Mouse (Mus musculus): ENCODE results near the gene Arhgdib. TPM values are rescaled to one million over a fixed set of nuclear protein-coding genes. Genes with fewer than 3 reads are reported as not detected.

Arhgdib gene
- polyA plus RNA-seq, 1 experiment = 90.2 TPM

DNA sequence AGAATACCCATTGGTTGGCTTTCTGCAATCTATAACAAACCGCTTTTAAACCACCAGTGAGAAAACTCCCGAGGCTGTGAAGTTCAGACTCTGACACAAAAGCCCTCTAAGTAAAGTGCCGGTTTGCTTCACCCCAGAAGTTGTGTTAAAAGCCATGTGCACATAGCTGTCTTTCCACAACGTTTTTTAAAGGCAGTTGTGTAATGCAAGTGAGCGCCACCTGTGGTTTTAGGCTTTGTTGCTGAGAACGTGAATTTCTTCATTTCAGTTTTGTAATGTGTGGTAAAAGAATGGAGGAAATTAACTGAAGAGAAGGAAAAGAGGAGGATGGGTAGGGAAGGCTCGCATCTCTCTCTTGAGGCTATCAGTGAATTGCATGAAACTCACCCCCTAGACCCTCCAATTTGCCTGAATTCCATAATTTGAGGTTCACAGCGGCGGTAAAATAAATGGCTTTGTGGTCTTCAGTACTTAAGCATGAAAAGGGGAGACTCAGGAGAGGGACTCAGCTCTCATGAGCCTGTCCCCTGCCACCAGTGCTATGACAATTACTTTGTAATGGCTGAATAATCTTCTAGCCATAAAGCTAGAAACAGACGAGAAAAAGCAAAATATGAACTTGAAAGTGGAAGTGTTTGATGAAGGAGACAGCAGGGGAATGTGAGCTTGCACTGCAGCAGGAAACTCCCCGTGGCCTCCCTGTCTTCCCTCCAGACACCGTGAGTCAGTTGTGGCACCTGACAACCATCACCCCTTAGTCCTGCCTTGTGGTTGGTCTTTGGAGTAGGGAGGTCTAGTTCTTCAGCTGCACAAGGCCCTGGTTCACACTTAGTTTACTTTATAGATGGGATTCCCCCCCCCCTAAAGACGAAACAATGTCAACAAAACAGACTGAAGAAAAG, 23.2 kb upstream of the Arhgdib start:
- H3K79me2 ChIP-seq (ENCODE audit: control insufficient read depth, insufficient read depth) = no peaks in the 10 kb centered on the region
- no peaks in the 10 kb centered on the region for H3K27me3 ChIP-seq (ENCODE audit: control insufficient read depth, insufficient read depth, insufficient read length)
- no peaks in the 10 kb centered on the region for H3K36me3 ChIP-seq (ENCODE audit: control insufficient read depth, insufficient read depth)
- H3K4me2 ChIP-seq (ENCODE audit: low read depth) = no peak overlapping the region
- TF ChIP-seq SRF (IDR thresholded peaks at IDR 0.05; ENCODE audit: control insufficient read depth, insufficient read length, low read depth) = no peak
- TF ChIP-seq MYOD1 (IDR thresholded peaks at IDR 0.05; ENCODE audit: control insufficient read depth in 1 of 3, insufficient read length in 2 of 3, low read depth in 2 of 3) = no peak
- no peak for TF ChIP-seq CEBPB (IDR thresholded peaks at IDR 0.05; ENCODE audit: insufficient read depth, poor library complexity, severe bottlenecking)
- no peak for TF ChIP-seq TCF12 (IDR thresholded peaks at IDR 0.05; ENCODE audit: insufficient read depth, poor library complexity, severe bottlenecking)
- no peak for TF ChIP-seq E2F4 (IDR thresholded peaks at IDR 0.05; ENCODE audit: insufficient read depth)
- no peak for TF ChIP-seq TCF3 (IDR thresholded peaks at IDR 0.05; ENCODE audit: insufficient read length, low read depth)
- TF ChIP-seq REST (IDR thresholded peaks at IDR 0.05; ENCODE audit: insufficient read depth, insufficient read length) = no peak
- no peak for TF ChIP-seq MAX (IDR thresholded peaks at IDR 0.05; ENCODE audit: low read depth)
- TF ChIP-seq USF1 (IDR thresholded peaks at IDR 0.05; ENCODE audit: low read depth) = no peak
- TF ChIP-seq MYOG (IDR thresholded peaks at IDR 0.05; ENCODE audit: control insufficient read depth in 1 of 3, insufficient read depth in 1 of 3, insufficient read length in 2 of 3, low read depth in 2 of 3) = no peak
- no peak for TF ChIP-seq POLR2A (IDR thresholded peaks at IDR 0.05; ENCODE audit: insufficient read length, low read depth)
- TF ChIP-seq POLR2AphosphoS2 (IDR thresholded peaks at IDR 0.05; ENCODE audit: insufficient read length, low read depth) = no peak
- H3K4me3 ChIP-seq = no peak overlapping the region
- H3ac ChIP-seq (ENCODE audit: control insufficient read depth, insufficient read length) = no peak overlapping the region

DNA sequence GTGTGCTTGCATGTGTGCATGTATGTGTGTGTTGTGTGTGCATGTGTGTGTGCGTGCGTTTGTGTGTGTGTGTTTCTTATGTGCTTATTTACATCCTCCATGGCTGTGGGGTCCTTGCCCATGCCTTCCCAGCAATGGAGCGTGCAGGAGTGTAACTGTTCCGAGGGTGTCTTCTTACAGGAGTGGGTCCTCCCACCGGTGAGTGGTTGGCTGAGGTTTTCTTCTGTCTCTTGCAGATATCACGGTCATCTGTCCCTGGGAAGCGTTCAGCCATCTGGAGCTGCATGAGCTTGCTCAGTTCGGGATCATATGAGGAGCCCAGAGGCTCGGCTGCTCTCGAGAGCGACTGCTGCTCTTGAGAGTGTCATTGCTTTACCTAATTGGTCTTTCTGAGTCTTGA, 21.3 kb upstream of the Arhgdib start:
- Histone ChIP-seq H3K4me3 (no peak overlapping the region), H3K27me3 (ENCODE audit: control insufficient read depth, insufficient read depth, insufficient read length) (no peaks in the 10 kb centered on the region), H3K4me2 (ENCODE audit: low read depth) (no peak overlapping the region), H3K79me2 (ENCODE audit: control insufficient read depth, insufficient read depth) (no peaks in the 10 kb centered on the region), H3ac (ENCODE audit: control insufficient read depth, insufficient read length) (no peak overlapping the region), H3K36me3 (ENCODE audit: control insufficient read depth, insufficient read depth) (no peaks in the 10 kb centered on the region)
- TF ChIP-seq CEBPB (IDR thresholded peaks at IDR 0.05; ENCODE audit: insufficient read depth, poor library complexity, severe bottlenecking) (no peak), MYOD1 (IDR thresholded peaks at IDR 0.05; ENCODE audit: control insufficient read depth in 1 of 3, insufficient read length in 2 of 3, low read depth in 2 of 3) (no peak), USF1 (IDR thresholded peaks at IDR 0.05; ENCODE audit: low read depth) (no peak), MAX (IDR thresholded peaks at IDR 0.05; ENCODE audit: low read depth) (no peak), SRF (IDR thresholded peaks at IDR 0.05; ENCODE audit: control insufficient read depth, insufficient read length, low read depth) (no peak), REST (IDR thresholded peaks at IDR 0.05; ENCODE audit: insufficient read depth, insufficient read length) (no peak)

- TF ChIP-seq TCF3 (IDR thresholded peaks at IDR 0.05; ENCODE audit: insufficient read length, low read depth) (no peak), TCF12 (IDR thresholded peaks at IDR 0.05; ENCODE audit: insufficient read depth, poor library complexity, severe bottlenecking) (no peak), MYOD1 (IDR thresholded peaks at IDR 0.05; ENCODE audit: control insufficient read depth in 1 of 3, insufficient read length in 2 of 3, low read depth in 2 of 3) (no peak), SRF (IDR thresholded peaks at IDR 0.05; ENCODE audit: control insufficient read depth, insufficient read length, low read depth) (no peak), E2F4 (IDR thresholded peaks at IDR 0.05; ENCODE audit: insufficient read depth) (no peak), CEBPB (IDR thresholded peaks at IDR 0.05; ENCODE audit: insufficient read depth, poor library complexity, severe bottlenecking) (no peak), REST (IDR thresholded peaks at IDR 0.05; ENCODE audit: insufficient read depth, insufficient read length) (no peak), MAX (IDR thresholded peaks at IDR 0.05; ENCODE audit: low read depth) (no peak), MYOG (IDR thresholded peaks at IDR 0.05; ENCODE audit: control insufficient read depth in 1 of 3, insufficient read depth in 1 of 3, insufficient read length in 2 of 3, low read depth in 2 of 3) (no peak), USF1 (IDR thresholded peaks at IDR 0.05; ENCODE audit: low read depth) (no peak), POLR2AphosphoS2 (IDR thresholded peaks at IDR 0.05; ENCODE audit: insufficient read length, low read depth) (no peak), POLR2A (IDR thresholded peaks at IDR 0.05; ENCODE audit: insufficient read length, low read depth) (no peak)
- no peak overlapping the region for H3ac ChIP-seq (ENCODE audit: control insufficient read depth, insufficient read length)
- H3K27me3 ChIP-seq (ENCODE audit: control insufficient read depth, insufficient read depth, insufficient read length) = no peaks in the 10 kb centered on the region
- H3K36me3 ChIP-seq (ENCODE audit: control insufficient read depth, insufficient read depth) = no peaks in the 10 kb centered on the region
- H3K79me2 ChIP-seq (ENCODE audit: control insufficient read depth, insufficient read depth) = no peaks in the 10 kb centered on the region
- peak overlapping the region; percentile 21 for H3K4me2 ChIP-seq (ENCODE audit: low read depth)
- H3K4me3 ChIP-seq = no peak overlapping the region
Observed at GRCm38 (mm10) chr6:136959131-136959530, 17.4 kb upstream of the Arhgdib start.

DNA sequence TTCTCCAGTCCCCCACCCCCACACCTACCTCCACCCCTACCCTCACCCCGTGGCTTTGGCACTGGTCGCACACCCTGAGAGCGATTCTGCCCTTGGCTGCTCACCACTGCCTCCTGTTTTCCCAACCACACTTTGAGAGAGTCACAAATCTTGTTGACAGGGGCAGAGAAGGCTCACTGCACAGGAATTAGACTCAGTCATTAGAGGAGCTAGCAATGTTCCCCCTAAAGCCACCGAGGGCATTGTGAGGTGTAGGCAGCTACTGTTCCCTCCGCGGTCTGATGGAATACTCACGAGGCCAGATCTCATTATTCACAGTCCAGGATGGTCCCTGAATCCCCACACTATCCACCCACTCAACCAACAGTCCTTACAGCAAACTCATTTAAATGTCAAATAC, 15.4 kb upstream of the Arhgdib start:
- Histone ChIP-seq H3K4me2 (ENCODE audit: low read depth) (peak overlapping the region; percentile 46), H3ac (ENCODE audit: control insufficient read depth, insufficient read length) (no peak overlapping the region), H3K36me3 (ENCODE audit: control insufficient read depth, insufficient read depth) (no peaks in the 10 kb centered on the region), H3K79me2 (ENCODE audit: control insufficient read depth, insufficient read depth) (no peaks in the 10 kb centered on the region), H3K27me3 (ENCODE audit: control insufficient read depth, insufficient read depth, insufficient read length) (no peaks in the 10 kb centered on the region), H3K4me3 (no peak overlapping the region)
- TF ChIP-seq REST (IDR thresholded peaks at IDR 0.05; ENCODE audit: insufficient read depth, insufficient read length) = no peak
- no peak for TF ChIP-seq POLR2AphosphoS2 (IDR thresholded peaks at IDR 0.05; ENCODE audit: insufficient read length, low read depth)
- TF ChIP-seq SRF (IDR thresholded peaks at IDR 0.05; ENCODE audit: control insufficient read depth, insufficient read length, low read depth) = no peak
- no peak for TF ChIP-seq TCF3 (IDR thresholded peaks at IDR 0.05; ENCODE audit: insufficient read length, low read depth)
- no peak for TF ChIP-seq POLR2A (IDR thresholded peaks at IDR 0.05; ENCODE audit: insufficient read length, low read depth)
- no peak for TF ChIP-seq TCF12 (IDR thresholded peaks at IDR 0.05; ENCODE audit: insufficient read depth, poor library complexity, severe bottlenecking)
- TF ChIP-seq MYOG (IDR thresholded peaks at IDR 0.05; ENCODE audit: control insufficient read depth in 1 of 3, insufficient read depth in 1 of 3, insufficient read length in 2 of 3, low read depth in 2 of 3) = no peak
- TF ChIP-seq CEBPB (IDR thresholded peaks at IDR 0.05; ENCODE audit: insufficient read depth, poor library complexity, severe bottlenecking) = no peak
- no peak for TF ChIP-seq MAX (IDR thresholded peaks at IDR 0.05; ENCODE audit: low read depth)
- no peak for TF ChIP-seq E2F4 (IDR thresholded peaks at IDR 0.05; ENCODE audit: insufficient read depth)
- no peak for TF ChIP-seq MYOD1 (IDR thresholded peaks at IDR 0.05; ENCODE audit: control insufficient read depth in 1 of 3, insufficient read length in 2 of 3, low read depth in 2 of 3)
- no peak for TF ChIP-seq USF1 (IDR thresholded peaks at IDR 0.05; ENCODE audit: low read depth)
